Mouse (Mus musculus): ENCODE measurements around the gene Kpna3. TPM values are rescaled to one million over a fixed set of nuclear protein-coding genes. Genes with fewer than 3 reads are reported as not detected.
A peak's percentile ranks its signal among the peaks of the same experiment; 100 is the strongest.
"Not testable (repeated sequence)": the region's sequence is repeated elsewhere in the genome, so short reads cannot be mapped to it uniquely, and the experiment has no call there.

Kpna3 gene
- total RNA-seq, 2 experiments from 2014 or later, result 71.2 to 75.3 TPM

DNA sequence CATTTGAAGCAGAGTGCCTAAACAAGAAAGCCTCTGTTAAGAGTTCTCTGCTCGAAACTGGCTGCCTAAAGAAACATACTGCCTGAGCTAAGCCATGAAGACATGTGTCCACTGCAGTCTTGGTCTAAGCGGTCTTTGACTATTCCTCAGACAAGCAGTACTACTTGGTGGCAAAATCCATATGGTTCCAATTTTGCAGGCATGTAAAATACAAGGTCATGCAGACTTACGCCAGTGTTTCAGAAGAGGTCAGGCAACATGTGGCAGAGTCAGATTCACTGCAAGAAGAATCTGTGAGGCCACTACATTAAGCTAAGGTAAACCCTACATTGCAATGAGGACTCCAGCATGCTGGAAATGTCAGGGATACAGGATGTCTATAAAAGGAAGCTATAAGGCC, 34.7 kb downstream of the Kpna3 start:
- DNase-seq (ENCODE audit: low spot score in 2 of 2), result no peak

DNA sequence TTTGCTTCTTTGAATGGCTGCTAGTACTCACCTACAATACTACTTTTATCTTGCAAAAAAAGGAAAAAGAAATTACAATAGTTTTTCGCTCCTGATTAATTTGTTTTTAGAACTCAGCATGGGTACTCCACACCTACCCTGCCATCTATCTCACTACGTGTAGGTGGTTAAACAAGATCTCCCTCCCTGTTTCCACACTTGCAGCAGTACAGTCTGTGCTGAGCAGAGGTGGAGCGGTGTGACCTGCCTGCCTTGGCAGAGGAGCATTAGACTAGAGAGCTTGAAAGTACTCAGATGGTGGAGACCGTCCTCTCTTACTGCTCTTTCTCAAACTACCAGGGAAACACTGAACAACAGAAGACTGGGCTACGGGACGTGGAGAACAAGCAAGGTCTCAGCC, 44.9 kb downstream of the Kpna3 start:
- peak; percentile 4 to 9 for DNase-seq (ENCODE audit: low spot score in 2 of 2)

GRCm38 (mm10) chr14:61390586-61390985, 49.1 kb downstream of the Kpna3 start:
- DNase-seq (ENCODE audit: low spot score in 2 of 2), result no peak

GRCm38 (mm10) chr14:61367290-61367689, 72.4 kb downstream of the Kpna3 start:
- DNase-seq (ENCODE audit: low spot score in 2 of 2), result no peak

DNA sequence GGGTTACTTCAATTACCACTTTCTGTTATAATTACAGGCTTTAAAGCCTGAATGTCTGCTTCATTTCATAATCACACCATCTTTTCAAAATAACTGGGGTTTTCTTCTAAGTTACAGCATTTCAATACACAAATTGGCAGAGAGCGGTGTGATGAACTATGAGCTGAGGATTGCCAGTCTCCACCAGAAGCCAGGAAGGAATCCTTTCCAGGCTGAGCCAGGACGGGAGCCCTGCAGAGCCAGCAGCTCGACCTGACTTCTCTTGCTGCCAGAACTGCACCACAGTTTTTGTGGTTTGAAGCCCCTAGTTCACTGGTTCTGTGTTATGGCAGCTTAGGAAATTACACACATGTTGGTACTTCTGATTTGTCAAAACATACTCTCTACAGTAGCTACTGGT, 75.0 kb downstream of the Kpna3 start:
- no peak for DNase-seq (ENCODE audit: low spot score in 2 of 2)

DNA sequence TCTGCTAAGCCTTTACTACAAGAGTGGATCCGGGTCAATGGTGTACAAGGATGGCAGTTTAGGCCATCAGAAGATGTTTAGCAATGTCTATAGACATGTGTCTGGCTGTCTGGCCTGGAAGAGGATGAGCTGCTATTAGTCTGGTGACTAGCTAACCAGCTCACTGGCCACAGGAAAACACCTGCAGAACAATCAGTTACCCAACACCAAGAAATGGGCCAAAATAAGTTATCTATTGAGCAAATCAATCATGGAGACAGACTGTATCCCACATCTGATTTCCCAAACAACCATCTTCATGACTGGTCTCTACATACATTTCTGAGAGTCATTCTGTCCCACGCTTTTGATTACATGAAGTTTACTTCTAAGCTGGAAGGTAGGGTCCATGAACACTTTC, 75.9 kb downstream of the Kpna3 start:
- no peak for DNase-seq (ENCODE audit: low spot score in 2 of 2)

- no peak for DNase-seq (ENCODE audit: low spot score in 2 of 2)
These were observed 77.4 kb downstream of the Kpna3 start for GRCm38 (mm10) chr14:61362268-61362667.

DNA sequence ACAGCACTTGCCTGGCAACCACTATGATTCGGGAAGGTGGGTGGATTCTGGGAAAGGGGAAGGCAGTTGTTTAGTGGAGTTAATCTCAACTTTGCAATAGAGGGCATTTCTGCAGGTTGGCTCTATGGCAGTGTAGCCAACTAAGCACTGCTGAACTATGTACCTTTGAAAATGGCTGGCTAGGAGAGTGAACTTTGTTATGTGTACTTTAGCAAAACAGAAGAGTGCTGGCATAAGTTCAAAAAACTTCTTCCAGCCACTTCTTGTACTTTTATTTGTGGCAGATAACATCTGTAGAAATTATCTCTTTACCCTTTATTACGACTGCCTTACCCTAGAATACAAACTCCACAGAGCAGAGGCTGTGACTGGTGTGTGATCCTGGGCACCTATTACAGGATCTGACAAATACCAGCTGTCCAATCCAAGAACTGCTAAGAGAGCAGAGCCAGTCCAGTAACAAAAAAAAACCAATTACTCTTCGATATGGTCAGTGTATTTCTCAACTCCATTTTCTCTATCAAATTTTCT, 78.6 kb downstream of the Kpna3 start:
- DNase-seq (ENCODE audit: low spot score in 2 of 2), result no peak

- DNase-seq (ENCODE audit: low spot score in 2 of 2), result peak; percentile 91 to 93
These were observed 79.3 kb downstream of the Kpna3 start, which contains the start of gene Ebpl for GRCm38 (mm10) chr14:61360131-61360980. Gene Ebpl, minus strand, starts transcription at chr14:61360439.

GRCm38 (mm10) chr14:61354251-61355235, 85.1 kb downstream of the Kpna3 start:
- DNase-seq (ENCODE audit: low spot score in 2 of 2), result no peak

GRCm38 (mm10) chr14:61350808-61351207, 88.9 kb downstream of the Kpna3 start:
- no peak for DNase-seq (ENCODE audit: low spot score in 2 of 2)

GRCm38 (mm10) chr14:61349876-61350275, 89.8 kb downstream of the Kpna3 start:
- no peak for DNase-seq (ENCODE audit: low spot score in 2 of 2)

GRCm38 (mm10) chr14:61346827-61347698, 92.6 kb downstream of the Kpna3 start:
- peak; percentile 16 to 31 for DNase-seq (ENCODE audit: low spot score in 2 of 2)

- DNase-seq (ENCODE audit: low spot score in 2 of 2), result no peak
These were observed 95.1 kb downstream of the Kpna3 start for GRCm38 (mm10) chr14:61344590-61344989.

DNA sequence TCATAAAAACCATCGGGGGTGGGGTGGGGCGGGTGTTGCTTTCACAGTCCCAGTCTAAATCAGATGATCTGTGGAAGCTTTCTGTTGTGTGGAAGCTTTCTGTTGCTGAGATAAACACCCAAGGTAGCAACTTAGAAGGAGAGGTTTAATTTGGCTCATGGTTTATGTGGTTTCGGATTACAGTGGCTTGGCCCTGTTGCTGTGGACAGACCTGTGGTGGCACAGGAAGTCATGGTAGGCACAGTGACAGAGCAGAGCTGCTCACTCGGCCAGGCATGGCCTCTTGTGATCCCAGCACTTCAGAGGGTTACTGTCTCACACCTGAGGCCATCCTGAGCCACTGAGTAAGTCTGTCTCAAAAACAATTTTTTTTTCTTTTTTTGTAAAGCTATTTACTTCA, 100.3 kb downstream of the Kpna3 start:
- no peak for DNase-seq (ENCODE audit: low spot score in 2 of 2)

GRCm38 (mm10) chr14:61330996-61331561, 108.6 kb downstream of the Kpna3 start:
- peak; percentile 86 to 89 for DNase-seq (ENCODE audit: low spot score in 2 of 2)

GRCm38 (mm10) chr14:61330591-61330990, 109.1 kb downstream of the Kpna3 start:
- DNase-seq (ENCODE audit: low spot score in 2 of 2), result peak; percentile 19 to 37

GRCm38 (mm10) chr14:61327618-61328450, 111.8 kb downstream of the Kpna3 start:
- DNase-seq (ENCODE audit: low spot score in 2 of 2), result peak; percentile 82 to 90

DNA sequence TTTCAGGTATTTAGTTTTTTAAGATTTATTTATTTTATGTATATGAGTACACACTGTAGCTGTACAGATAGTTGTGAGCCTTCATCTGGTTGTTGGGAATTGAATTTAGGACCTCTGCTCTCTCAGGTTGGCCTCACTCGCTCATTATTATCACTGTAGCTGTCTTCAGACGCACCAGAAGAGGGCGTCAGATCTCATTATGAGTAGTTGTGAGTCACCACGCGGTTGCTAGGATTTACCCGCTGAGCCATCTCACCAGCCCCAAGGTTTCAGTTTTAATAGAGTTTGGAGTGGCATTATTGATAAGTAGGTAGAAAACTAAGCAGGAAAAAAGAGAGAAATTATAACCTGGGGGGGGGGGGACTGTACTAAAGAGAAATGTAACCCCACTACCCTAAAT, 112.7 kb downstream of the Kpna3 start:
- not testable (repeated sequence) for DNase-seq (ENCODE audit: low spot score in 2 of 2)

All from left cerebral cortex, adult 18-20 months (tissue).